Mouse (Mus musculus): Measurements from ENCODE around the gene Krt9. TPM values are rescaled to one million over a fixed set of nuclear protein-coding genes. Genes with fewer than 3 reads are reported as not detected.
A peak's percentile ranks its signal among the peaks of the same experiment; 100 is the strongest.

Gene Krt9
- polyA plus RNA-seq, 1 experiment from 2014 or later, result not detected

DNA sequence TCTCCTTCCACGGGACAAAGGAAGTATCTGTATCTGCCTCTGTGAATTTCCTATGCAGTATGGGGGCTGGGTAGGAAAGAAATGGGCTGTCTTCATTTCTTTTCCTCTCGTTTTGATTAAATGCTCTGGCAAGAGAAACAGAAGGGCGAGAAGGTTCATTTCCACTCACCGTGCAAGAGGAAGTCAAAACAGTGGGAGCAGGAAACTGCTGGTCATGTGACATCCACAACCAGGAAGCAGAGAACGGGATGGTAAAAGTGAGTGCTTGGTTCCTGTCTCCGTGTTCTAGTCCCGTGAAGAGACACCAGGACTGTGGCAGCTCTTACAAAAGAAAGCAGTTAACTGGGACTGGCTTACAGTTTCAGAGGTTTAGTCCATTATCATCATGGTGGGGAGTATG is 11.3 kb downstream of the Krt9 start:
- ATAC-seq (ENCODE audit: insufficient number of reproducible peaks, low FRiP score, low TSS enrichment, low read depth), result no peak
- no peaks in the 10 kb centered on the region for H3K36me3 ChIP-seq
- no peaks in the 10 kb centered on the region for H3K9me3 ChIP-seq (replicated peaks)
- no peaks in the 10 kb centered on the region for H3K4me1 ChIP-seq
- no peak overlapping the region for H3K27ac ChIP-seq (replicated peaks)
- no peaks in the 10 kb centered on the region for H3K27me3 ChIP-seq
- no peak overlapping the region for H3K4me2 ChIP-seq (replicated peaks)
- H3K4me3 ChIP-seq (replicated peaks), result no peak overlapping the region
- 78% methylated on average over 7 of the region's 7 CpGs for WGBS
- H3K9ac ChIP-seq, result no peak overlapping the region

- Histone ChIP-seq H3K9me3 (replicated peaks) (no peaks in the 10 kb centered on the region), H3K36me3 (no peaks in the 10 kb centered on the region), H3K4me1 (0 out of 2 replicates have a peak, but pooled peaks cover 3% of the 10 kb centered on the region)
These were observed 13.8 kb downstream of the Krt9 start for GRCm38 (mm10) chr11:100179260-100179659.

DNA sequence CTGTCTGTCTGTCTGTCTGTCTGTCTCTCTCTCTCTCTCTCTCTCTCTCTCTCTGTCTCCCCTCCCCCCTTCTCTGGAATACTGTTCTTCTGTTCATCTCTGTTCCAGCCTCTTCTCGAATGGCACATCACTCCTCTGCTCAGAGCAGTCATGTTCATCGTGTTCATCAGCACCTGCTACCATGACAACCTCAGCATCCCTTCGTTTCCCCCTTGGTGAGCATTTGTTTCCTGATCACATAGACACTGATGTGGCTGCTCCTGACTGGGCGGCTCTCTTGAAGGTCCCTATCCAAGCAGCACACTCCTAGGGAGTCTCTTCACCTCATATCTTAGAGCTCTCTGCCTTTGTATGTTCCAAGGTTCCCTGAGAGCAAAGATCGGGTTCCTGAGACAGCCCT is 14.7 kb downstream of the Krt9 start:
- no peak for ATAC-seq (ENCODE audit: insufficient number of reproducible peaks, low FRiP score, low TSS enrichment, low read depth)
- Histone ChIP-seq H3K27ac (replicated peaks) (no peak overlapping the region), H3K36me3 (no peaks in the 10 kb centered on the region), H3K4me2 (replicated peaks) (no peak overlapping the region), H3K9ac (no peak overlapping the region), H3K9me3 (replicated peaks) (no peaks in the 10 kb centered on the region), H3K27me3 (no peaks in the 10 kb centered on the region), H3K4me3 (replicated peaks) (no peak overlapping the region), H3K4me1 (0 out of 2 replicates have a peak, but pooled peaks cover 3% of the 10 kb centered on the region)
- WGBS, result 77% methylated on average over 5 of the region's 5 CpGs

More at GRCm38 (mm10) chr11:100179260-100179659, 13.8 kb downstream of the Krt9 start:
- Histone ChIP-seq H3K9ac (no peak overlapping the region), H3K4me3 (replicated peaks) (no peak overlapping the region), H3K27me3 (no peaks in the 10 kb centered on the region), H3K4me2 (replicated peaks) (no peak overlapping the region), H3K27ac (replicated peaks) (no peak overlapping the region)
- no peak for ATAC-seq (ENCODE audit: insufficient number of reproducible peaks, low FRiP score, low TSS enrichment, low read depth)
- WGBS, result 67% methylated on average over 3 of the region's 3 CpGs

- H3K9ac ChIP-seq, result no peak overlapping the region
- H3K4me2 ChIP-seq (replicated peaks), result no peak overlapping the region
- H3K27ac ChIP-seq (replicated peaks), result no peak overlapping the region; the same call in 1 of the 2 replicates
- ATAC-seq (ENCODE audit: insufficient number of reproducible peaks, low FRiP score, low TSS enrichment, low read depth), result no peak
- no peak overlapping the region for H3K4me3 ChIP-seq (replicated peaks)
- no peaks in the 10 kb centered on the region for H3K27me3 ChIP-seq
- H3K9me3 ChIP-seq (replicated peaks), result no peaks in the 10 kb centered on the region
- 62% methylated on average over 9 of the region's 9 CpGs for WGBS
- no peaks in the 10 kb centered on the region for H3K36me3 ChIP-seq
- H3K4me1 ChIP-seq, result 0 out of 2 replicates have a peak, but pooled peaks cover 3% of the 10 kb centered on the region
These were observed 16.3 kb downstream of the Krt9 start for GRCm38 (mm10) chr11:100176791-100177190.

DNA sequence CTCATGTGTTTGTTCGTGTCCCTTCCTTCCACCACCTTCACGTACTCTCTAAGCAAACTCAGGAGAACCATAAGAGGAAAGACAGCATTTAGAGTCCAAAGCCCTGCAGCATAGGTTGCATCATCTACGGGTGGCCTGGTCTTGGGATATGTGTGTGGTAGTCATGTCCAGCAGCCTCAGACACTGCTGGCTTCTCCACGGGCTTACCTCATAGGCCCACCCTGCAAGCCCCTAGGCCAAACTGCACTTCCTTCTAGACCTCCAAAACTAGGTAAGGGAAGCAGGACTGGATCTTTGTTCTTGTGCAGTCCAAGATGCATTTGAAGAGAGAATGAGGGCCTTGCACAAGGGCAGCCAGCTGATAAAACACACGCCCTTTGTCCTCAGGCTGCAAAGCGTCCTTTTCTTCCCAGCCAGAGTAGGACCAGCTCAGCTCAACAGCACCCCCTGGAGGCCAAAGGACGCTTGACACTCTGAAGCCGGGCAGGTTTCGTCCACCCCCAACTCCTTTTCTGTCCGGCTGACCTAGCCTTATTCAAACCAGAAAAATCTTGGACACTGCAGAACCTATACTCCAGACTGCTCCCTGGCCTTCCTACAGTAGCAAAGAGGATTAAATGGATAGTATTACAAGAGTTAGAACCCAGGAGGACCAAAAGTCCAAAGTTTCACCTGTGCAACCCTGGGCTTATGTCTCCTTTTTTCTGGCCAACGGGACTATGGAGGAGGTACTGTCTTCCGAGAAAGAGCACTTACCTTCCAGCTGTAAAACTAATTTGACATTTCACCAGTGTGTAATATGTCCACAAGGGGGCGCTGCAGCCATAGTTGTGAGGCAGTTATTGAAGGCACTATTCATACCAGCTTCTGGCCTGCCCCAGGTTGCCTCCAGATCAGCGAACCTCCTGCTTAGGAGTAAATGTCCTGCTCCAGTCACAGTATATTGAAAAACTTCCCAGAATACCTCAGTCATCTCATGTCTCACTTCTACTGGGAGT is 24.0 kb downstream of the Krt9 start:
- no peak for ATAC-seq (ENCODE audit: insufficient number of reproducible peaks, low FRiP score, low TSS enrichment, low read depth)
- no peak overlapping the region for H3K27ac ChIP-seq (replicated peaks)
- WGBS, result 29% methylated on average over 14 of the region's 14 CpGs

DNA sequence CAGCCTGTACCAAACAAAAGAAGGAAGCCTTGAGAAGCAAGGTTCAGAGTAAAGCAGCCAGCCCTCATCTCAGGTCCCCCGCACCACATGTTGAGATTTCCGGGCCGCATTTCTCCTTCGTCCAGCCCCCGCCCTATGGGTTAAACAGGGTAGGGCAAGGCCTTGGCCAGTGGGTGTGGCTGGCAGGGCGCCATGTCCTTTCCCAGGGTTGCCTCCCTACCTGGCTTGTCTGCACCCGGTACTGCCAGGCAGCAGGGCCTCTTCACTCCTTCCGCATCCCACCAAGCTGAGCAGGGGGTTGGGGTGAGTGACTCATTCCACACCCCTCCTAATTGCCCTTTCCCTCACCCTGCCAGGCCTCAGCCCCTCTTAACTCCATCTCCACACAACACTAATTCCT is 25.0 kb downstream of the Krt9 start:
- Histone ChIP-seq H3K36me3 (no peaks in the 10 kb centered on the region), H3K4me3 (replicated peaks) (no peak overlapping the region), H3K27ac (replicated peaks) (0 out of 2 replicates have a peak overlapping the region, but pooled peaks have one; percentile 1), H3K27me3 (no peaks in the 10 kb centered on the region), H3K9me3 (replicated peaks) (no peaks in the 10 kb centered on the region), H3K9ac (no peak overlapping the region), H3K4me2 (replicated peaks) (no peak overlapping the region), H3K4me1 (peaks cover 7% of the 10 kb centered on the region; the same call in 1 of the 2 replicates)
- no peak for ATAC-seq (ENCODE audit: insufficient number of reproducible peaks, low FRiP score, low TSS enrichment, low read depth)
- WGBS, result 63% methylated on average over 8 of the region's 8 CpGs

More for the DNA sequence above, 24.0 kb downstream of the Krt9 start:
- Histone ChIP-seq H3K9me3 (replicated peaks) (no peaks in the 10 kb centered on the region), H3K4me1 (peaks cover 7% of the 10 kb centered on the region; the same call in 1 of the 2 replicates), H3K36me3 (no peaks in the 10 kb centered on the region), H3K4me3 (replicated peaks) (no peak overlapping the region), H3K4me2 (replicated peaks) (no peak overlapping the region), H3K9ac (no peak overlapping the region), H3K27me3 (no peaks in the 10 kb centered on the region)

DNA sequence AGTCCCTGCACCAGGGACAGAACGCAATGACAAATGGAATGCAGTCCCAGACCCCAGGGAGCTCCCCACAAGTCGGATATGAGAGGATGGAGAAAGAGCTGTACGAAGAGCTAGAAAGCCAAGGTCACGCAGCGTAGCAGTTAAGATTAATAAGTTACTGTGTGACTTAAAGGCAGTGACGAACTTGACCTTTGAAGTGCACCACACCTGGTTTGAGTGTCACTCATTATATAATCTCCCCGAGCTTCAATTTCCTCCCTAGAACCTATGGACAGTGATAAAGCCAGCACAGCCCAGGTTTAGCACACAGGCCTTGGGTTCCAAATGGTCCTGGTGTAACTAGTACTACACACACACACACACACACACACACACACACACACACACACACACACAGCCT is 28.7 kb downstream of the Krt9 start:
- H3K36me3 ChIP-seq, result no peaks in the 10 kb centered on the region
- 50% methylated on average over 7 of the region's 7 CpGs for WGBS
- no peaks in the 10 kb centered on the region for H3K9me3 ChIP-seq (replicated peaks)
- peaks cover 7% of the 10 kb centered on the region; the same call in 1 of the 2 replicates for H3K4me1 ChIP-seq
- no peak overlapping the region for H3K4me2 ChIP-seq (replicated peaks)
- no peak overlapping the region for H3K9ac ChIP-seq
- no peak overlapping the region for H3K4me3 ChIP-seq (replicated peaks)
- no peak overlapping the region for H3K27ac ChIP-seq (replicated peaks)
- H3K27me3 ChIP-seq, result no peaks in the 10 kb centered on the region
- ATAC-seq (ENCODE audit: insufficient number of reproducible peaks, low FRiP score, low TSS enrichment, low read depth), result no peak

DNA sequence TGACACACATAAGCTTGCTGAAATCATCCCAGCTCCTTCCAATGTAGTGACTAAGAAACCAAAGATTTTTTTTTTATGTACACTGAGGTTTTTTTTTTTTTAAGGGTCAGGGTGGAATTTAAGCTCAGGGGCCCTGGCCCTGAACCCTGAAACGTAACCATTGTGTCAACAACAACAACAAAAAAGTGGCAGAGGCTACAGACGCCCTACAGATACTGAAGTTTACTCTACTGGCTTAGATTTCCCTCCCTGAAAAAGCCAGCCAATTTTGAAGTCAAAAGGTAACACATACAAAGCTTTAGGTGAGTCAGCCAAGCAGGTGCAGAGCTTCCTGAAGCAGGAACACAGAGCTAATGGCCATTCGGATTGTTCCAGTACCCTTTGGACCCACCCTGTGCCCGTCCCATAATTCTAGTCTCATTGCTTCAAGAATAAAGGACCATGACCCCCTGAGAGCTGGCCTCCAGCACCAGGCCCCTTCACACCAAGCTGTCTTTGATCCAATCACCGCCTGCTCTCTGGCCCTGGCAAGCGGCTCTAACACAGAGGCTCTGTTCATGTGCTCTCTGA is 35.1 kb downstream of the Krt9 start:
- H3K36me3 ChIP-seq, result no peaks in the 10 kb centered on the region
- no peak for ATAC-seq (ENCODE audit: insufficient number of reproducible peaks, low FRiP score, low TSS enrichment, low read depth)
- H3K4me3 ChIP-seq (replicated peaks), result no peak overlapping the region
- no peak overlapping the region for H3K27ac ChIP-seq (replicated peaks)
- H3K9me3 ChIP-seq (replicated peaks), result no peaks in the 10 kb centered on the region
- no peaks in the 10 kb centered on the region for H3K27me3 ChIP-seq
- 54% methylated on average over 6 of the region's 6 CpGs for WGBS
- no peaks in the 10 kb centered on the region; the same call in 1 of the 2 replicates for H3K4me1 ChIP-seq
- H3K9ac ChIP-seq, result no peak overlapping the region
- no peak overlapping the region for H3K4me2 ChIP-seq (replicated peaks)

DNA sequence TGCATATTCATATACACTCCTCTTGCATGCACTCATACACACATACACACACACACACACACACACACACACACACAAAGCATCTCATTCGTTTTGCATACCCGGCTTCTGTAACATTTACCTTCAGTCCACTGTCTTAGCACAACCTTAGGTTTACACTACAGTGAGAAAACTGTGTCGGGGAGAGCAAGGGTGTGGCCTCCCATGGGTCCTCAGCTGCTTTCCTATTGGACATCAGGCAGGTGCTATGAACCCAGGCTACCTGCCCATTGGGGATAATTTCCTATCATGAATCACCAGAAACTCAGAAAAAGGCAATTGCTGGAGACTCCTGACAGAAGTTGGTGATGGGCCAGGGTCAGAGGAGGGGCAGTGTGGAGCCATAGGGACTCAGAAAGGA is 35.7 kb downstream of the Krt9 start:
- Histone ChIP-seq H3K27ac (replicated peaks) (no peak overlapping the region), H3K4me3 (replicated peaks) (no peak overlapping the region), H3K9me3 (replicated peaks) (no peaks in the 10 kb centered on the region), H3K9ac (no peak overlapping the region), H3K27me3 (no peaks in the 10 kb centered on the region), H3K4me1 (peaks cover 3% of the 10 kb centered on the region; the same call in 1 of the 2 replicates), H3K4me2 (replicated peaks) (no peak overlapping the region), H3K36me3 (no peaks in the 10 kb centered on the region)
- no peak for ATAC-seq (ENCODE audit: insufficient number of reproducible peaks, low FRiP score, low TSS enrichment, low read depth)
- 72% methylated on average over 3 of the region's 3 CpGs for whole genome bisulfite sequencing

DNA sequence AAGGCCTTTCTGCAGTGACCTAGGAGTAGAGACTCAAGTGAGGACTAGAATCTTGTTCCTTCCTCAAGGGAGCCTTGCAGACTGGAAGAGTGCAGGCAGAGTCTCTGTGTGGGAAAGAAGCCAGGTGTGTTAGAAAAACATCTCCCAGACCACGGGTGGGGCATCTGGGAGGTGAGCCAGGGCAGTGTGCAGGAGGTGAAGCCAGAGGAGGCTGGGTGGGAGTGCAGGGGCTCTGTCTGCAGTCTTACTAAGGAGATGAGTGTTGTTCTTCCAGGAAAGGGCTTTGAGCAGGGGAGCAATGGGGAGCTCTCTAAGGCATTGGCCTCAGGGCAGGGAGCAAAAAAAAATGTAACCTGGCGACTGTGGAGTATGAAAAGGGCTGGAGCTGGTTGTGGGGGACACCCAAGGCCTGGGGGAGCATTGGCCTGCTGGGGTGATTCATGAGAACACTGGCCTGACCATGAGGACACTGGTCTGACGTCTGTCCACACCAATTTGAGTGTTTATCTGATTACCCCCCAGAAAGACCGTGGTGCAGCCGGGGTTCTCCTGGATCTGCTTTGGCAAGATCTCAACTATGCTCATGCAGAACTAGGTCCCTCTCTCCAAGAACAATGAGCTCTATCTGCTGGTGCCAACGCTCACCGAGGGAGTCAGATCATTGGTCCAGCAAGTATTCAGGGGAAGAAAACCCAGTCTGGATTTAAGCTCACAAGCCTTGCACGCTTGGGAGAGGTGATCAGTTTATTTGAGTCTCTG is 37.4 kb downstream of the Krt9 start:
- no peaks in the 10 kb centered on the region for H3K27me3 ChIP-seq
- no peak overlapping the region for H3K4me3 ChIP-seq (replicated peaks)
- no peak overlapping the region for H3K9ac ChIP-seq
- no peaks in the 10 kb centered on the region for H3K9me3 ChIP-seq (replicated peaks)
- H3K4me1 ChIP-seq, result peaks cover 5% of the 10 kb centered on the region; the same call in 1 of the 2 replicates
- H3K4me2 ChIP-seq (replicated peaks), result no peak overlapping the region
- 54% methylated on average over 8 of the region's 8 CpGs for WGBS
- peak; percentile 60; the same call in 1 of the 2 replicates for ATAC-seq (ENCODE audit: insufficient number of reproducible peaks, low FRiP score, low TSS enrichment, low read depth)
- no peaks in the 10 kb centered on the region for H3K36me3 ChIP-seq
- peak overlapping the region; percentile 44; the same call in 1 of the 2 replicates for H3K27ac ChIP-seq (replicated peaks)
